Mouse (Mus musculus) ES-E14 (cell line): Measurements from ENCODE around the gene Clock. TPM values are rescaled to one million over a fixed set of nuclear protein-coding genes. Genes with fewer than 3 reads are reported as not detected.
A peak's percentile ranks its signal among the peaks of the same experiment; 100 is the strongest.

Experiments
- DNase-seq: peaks from one replicate; pipeline ENCODE4 v3.0.0-alpha.2; 2013; ENCODE audit warnings: low read depth, low spot score
- H3K27ac ChIP-seq: 2 replicates; pipeline ENCODE4 v1.5.1; 2012; ENCODE audit warnings: low read depth, mild to moderate bottlenecking, low read length, moderate library complexity, mixed read lengths; ENCODE audit not compliant: poor library complexity, insufficient read depth, severe bottlenecking
- H3K36me3 ChIP-seq: 2 replicates; pipeline ENCODE4 v1.6.1; 2012; ENCODE audit warnings: mild to moderate bottlenecking, low read length, moderate library complexity, mixed read lengths; ENCODE audit not compliant: control insufficient read depth, poor library complexity, insufficient read depth, severe bottlenecking
- H3K4me1 ChIP-seq, 2 experiments: fragments of 150-350 bp in 1 of 2; sonication (generic) in 1 of 2; 2 replicates each; pipeline ENCODE4 v1.6.1; 2012; ENCODE audit warnings: low read length in 2 of 2, mild to moderate bottlenecking in 1 of 2, mixed read lengths in 1 of 2; ENCODE audit not compliant: control insufficient read depth in 2 of 2, insufficient read depth in 2 of 2, poor library complexity in 1 of 2
- H3K4me3 ChIP-seq, 2 experiments: fragments of 150-350 bp in 1 of 2; sonication (generic) in 1 of 2; 2 replicates each; pipeline ENCODE4 v1.5.1; 2012; ENCODE audit warnings: low read length in 2 of 2, low read depth in 1 of 2, mild to moderate bottlenecking in 1 of 2, mixed read lengths in 1 of 2; ENCODE audit not compliant: insufficient read depth in 1 of 2, poor library complexity in 1 of 2, severe bottlenecking in 1 of 2
- H3K9ac ChIP-seq: 2 replicates; pipeline ENCODE4 v1.6.1; 2012; ENCODE audit warnings: low read depth, mild to moderate bottlenecking, low read length, mixed read lengths; ENCODE audit not compliant: poor library complexity, insufficient read depth, severe bottlenecking
- H3K9me3 ChIP-seq: fragments of 150-350 bp; sonication (generic); 2 replicates; pipeline ENCODE4 v1.6.1; 2012; ENCODE audit warnings: low read depth, mild to moderate bottlenecking, low read length; ENCODE audit not compliant: control insufficient read depth, insufficient read depth
- CHD2 ChIP-seq: IDR thresholded peaks from 2 replicates; pipeline ENCODE4 v1.6.1; 2014; ENCODE audit warnings: mild to moderate bottlenecking, low read depth, low read length, inconsistent platforms
- HCFC1 ChIP-seq: IDR thresholded peaks from 2 replicates; pipeline ENCODE4 v1.6.1; 2012; ENCODE audit warnings: low read length, inconsistent platforms, borderline replicate concordance; ENCODE audit not compliant: insufficient read depth
- MAFK ChIP-seq: IDR thresholded peaks from 2 replicates; pipeline ENCODE4 v1.6.1; 2014; ENCODE audit warnings: mild to moderate bottlenecking, low read depth, low read length, inconsistent platforms; ENCODE audit not compliant: insufficient read depth
- ZC3H11A ChIP-seq: IDR thresholded peaks from 2 replicates; pipeline ENCODE4 v1.6.1; 2012; ENCODE audit warnings: low read depth, mild to moderate bottlenecking, inconsistent platforms, low read length, borderline replicate concordance
- ZNF384 ChIP-seq: IDR thresholded peaks from 2 replicates; pipeline ENCODE4 v1.6.1; 2012; ENCODE audit warnings: low read depth, low read length, inconsistent platforms
- in situ Hi-C, 2 experiments: fragments of 600-800 bp; cut with MboI; formaldehyde crosslinking; loops; one replicate each; pipeline ENCODE4 v1.15.1; 2025; ENCODE audit warnings: low sequenced_read_pairs in 2 of 2, inconsistent platforms in 1 of 2; ENCODE audit not compliant: unreplicated experiment in 2 of 2
- total RNA-seq: library from RNA; depleted of rRNA; stranded (reverse); fragments of 300-350 nt; gene quantifications from 2 replicates; pipeline ENCODE4 v1.2.3, GENCODE M21; 2012

The Clock gene
- total RNA-seq, 1 experiment: 16.4 TPM

- H3K27ac ChIP-seq: peak overlapping the region; percentile 92; the same call in 1 of the 2 replicates
- no peak for DNase-seq
- in situ Hi-C loops: no loop called here
- TF ChIP-seq ZC3H11A: no peak
- no peak for TF ChIP-seq CHD2
- peak; percentile 59; the same call in 1 of the 2 replicates for TF ChIP-seq HCFC1
- no peak for TF ChIP-seq ZNF384
- no peak for TF ChIP-seq MAFK
- H3K4me3 ChIP-seq: peak overlapping the region; percentile 85 to 91
- H3K9ac ChIP-seq: peak overlapping the region; percentile 87
- peaks cover 0 to 3% of the 10 kb centered on the region in 2 experiments; a peak in 1 of 4 replicates for H3K4me1 ChIP-seq
- no peaks in the 10 kb centered on the region for H3K36me3 ChIP-seq
- H3K9me3 ChIP-seq: no peaks in the 10 kb centered on the region
Observed at GRCm38 (mm10) chr5:76303745-76304451, 694 bp downstream of the Clock start.

GRCm38 (mm10) chr5:76303379-76303744 lies 1.2 kb downstream of the Clock start:
- Histone ChIP-seq H3K9me3 (no peaks in the 10 kb centered on the region), H3K4me1 (peaks cover 0 to 3% of the 10 kb centered on the region in 2 experiments; a peak in 1 of 4 replicates), H3K27ac (no peak overlapping the region), H3K4me3 (peak overlapping the region; percentile 85 to 91), H3K36me3 (no peaks in the 10 kb centered on the region), H3K9ac (peak overlapping the region; percentile 87)
- in situ Hi-C loops: no loop called here
- TF ChIP-seq ZC3H11A (no peak), ZNF384 (no peak), CHD2 (no peak), HCFC1 (no peak), MAFK (no peak)
- DNase-seq: no peak

- DNase-seq: no peak
- in situ Hi-C loops: no loop called here
- Histone ChIP-seq H3K9ac (no peak overlapping the region), H3K9me3 (no peaks in the 10 kb centered on the region), H3K4me3 (no peak overlapping the region), H3K36me3 (no peaks in the 10 kb centered on the region), H3K27ac (no peak overlapping the region), H3K4me1 (peaks cover 0 to 3% of the 10 kb centered on the region in 2 experiments; a peak in 1 of 4 replicates)
- TF ChIP-seq ZNF384: no peak
- TF ChIP-seq CHD2: no peak
- no peak for TF ChIP-seq ZC3H11A
- TF ChIP-seq MAFK: no peak
Observed at GRCm38 (mm10) chr5:76302009-76302408, 2.6 kb downstream of the Clock start.

- peaks cover 13 to 20% of the 10 kb centered on the region in 2 experiments for H3K4me1 ChIP-seq
- no peak overlapping the region for H3K27ac ChIP-seq
- no peaks in the 10 kb centered on the region for H3K36me3 ChIP-seq
- no peaks in the 10 kb centered on the region for H3K9me3 ChIP-seq
- no peak for DNase-seq
- TF ChIP-seq ZNF384 (no peak), MAFK (peak; percentile 93)
- H3K9ac ChIP-seq: no peak overlapping the region
- in situ Hi-C loops: no loop called here
- no peak overlapping the region for H3K4me3 ChIP-seq
Observed at GRCm38 (mm10) chr5:76289234-76289691, 15.3 kb downstream of the Clock start.

GRCm38 (mm10) chr5:76288256-76288655 lies 16.3 kb downstream of the Clock start:
- DNase-seq: no peak
- Histone ChIP-seq H3K27ac (peak overlapping the region; percentile 51; the same call in 1 of the 2 replicates), H3K9ac (no peak overlapping the region), H3K36me3 (no peaks in the 10 kb centered on the region), H3K4me3 (no peak overlapping the region), H3K4me1 (peaks cover 13 to 20% of the 10 kb centered on the region in 2 experiments), H3K9me3 (no peaks in the 10 kb centered on the region)
- TF ChIP-seq HCFC1 (no peak), ZNF384 (no peak), CHD2 (no peak), ZC3H11A (no peak), MAFK (no peak)
- in situ Hi-C loops: no loop called here
